Mouse (Mus musculus) mouse embryonic stem cell (cell line): ENCODE measurements around the gene Orm1.

ENCODE experiments used
- in situ Hi-C, 2 experiments: fragments of 300-500 bp; cut with MboI; formaldehyde crosslinking; loops; 1 replicate in 1 of 2; 3 replicates in 1 of 2; pipeline ENCODE4 v1.14.3; 2019 to 2020; ENCODE audit warnings: low sequenced_read_pairs in 2 of 2, low pct_unique_long_range_greater_than_20kb in 1 of 2, mixed read lengths in 1 of 2; ENCODE audit not compliant: unreplicated experiment in 1 of 2

Gene Orm1

GRCm38 (mm10) chr4:63345261-63345660 is 901 bp downstream of the Orm1 start:
- in situ Hi-C loops, result no loop called here

- in situ Hi-C loops, result no loop called here
These were observed 2.3 kb downstream of the Orm1 start for GRCm38 (mm10) chr4:63346659-63347058.

GRCm38 (mm10) chr4:63348524-63348923 is 4.2 kb downstream of the Orm1 start:
- in situ Hi-C loops, result no loop called here

- in situ Hi-C loops, result loop anchor here in 1 of 2 experiments (25.0 kb wide), 1 partner anchor 581 kb away; no protein-coding TSS in a partner anchor
These were observed 11.7 kb downstream of the Orm1 start, which contains the start of gene Orm3 for GRCm38 (mm10) chr4:63355877-63356665. Gene Orm3 (plus strand): TSS chr4:63356162.

- in situ Hi-C loops, result loop anchor here in 1 of 2 experiments (25.0 kb wide), 1 partner anchor 580 kb away; no protein-coding TSS in a partner anchor
These were observed 12.7 kb downstream of the Orm1 start for GRCm38 (mm10) chr4:63356981-63357570.

GRCm38 (mm10) chr4:63359861-63360260 is 15.5 kb downstream of the Orm1 start:
- in situ Hi-C loops, result loop anchor here in 1 of 2 experiments (25.0 kb wide), 1 partner anchor 577 kb away; no protein-coding TSS in a partner anchor

GRCm38 (mm10) chr4:63362150-63362549 is 17.8 kb downstream of the Orm1 start, which contains the start of gene Orm2:
Gene Orm2 (plus strand): TSS chr4:63362449.
- in situ Hi-C loops, result loop anchor here in 1 of 2 experiments (25.0 kb wide), 1 partner anchor 575 kb away; no protein-coding TSS in a partner anchor

GRCm38 (mm10) chr4:63368577-63368976 is 24.2 kb downstream of the Orm1 start:
- in situ Hi-C loops, result loop anchor here in 1 of 2 experiments (25.0 kb wide), 1 partner anchor 569 kb away; no protein-coding TSS in a partner anchor

- in situ Hi-C loops, result loop anchor here in 1 of 2 experiments (25.0 kb wide), 1 partner anchor 566 kb away; no protein-coding TSS in a partner anchor
These were observed 26.5 kb downstream of the Orm1 start for GRCm38 (mm10) chr4:63370897-63371296.

- in situ Hi-C loops, result loop anchor here in 1 of 2 experiments (25.0 kb wide), 1 partner anchor 565 kb away; no protein-coding TSS in a partner anchor
These were observed 27.5 kb downstream of the Orm1 start for GRCm38 (mm10) chr4:63371890-63372289.

GRCm38 (mm10) chr4:63373404-63373803 is 29.0 kb downstream of the Orm1 start:
- in situ Hi-C loops, result loop anchor here in 1 of 2 experiments (25.0 kb wide), 1 partner anchor 564 kb away; no protein-coding TSS in a partner anchor

- in situ Hi-C loops, result loop anchor here in 1 of 2 experiments (25.0 kb wide), 1 partner anchor 563 kb away; no protein-coding TSS in a partner anchor
These were observed 30.0 kb downstream of the Orm1 start for GRCm38 (mm10) chr4:63374331-63374730.

- in situ Hi-C loops, result no loop called here
These were observed 31.0 kb downstream of the Orm1 start for GRCm38 (mm10) chr4:63375367-63375766.

GRCm38 (mm10) chr4:63377483-63377882 is 33.1 kb downstream of the Orm1 start:
- in situ Hi-C loops, result no loop called here

- in situ Hi-C loops, result no loop called here
These were observed 38.5 kb downstream of the Orm1 start for GRCm38 (mm10) chr4:63382676-63383369.

- in situ Hi-C loops, result no loop called here
These were observed 39.1 kb downstream of the Orm1 start for GRCm38 (mm10) chr4:63383474-63383873.

- in situ Hi-C loops, result no loop called here
These were observed 39.9 kb downstream of the Orm1 start for GRCm38 (mm10) chr4:63384262-63384661.

- in situ Hi-C loops, result no loop called here
These were observed 40.9 kb downstream of the Orm1 start for GRCm38 (mm10) chr4:63385253-63385652.
